Mouse (Mus musculus): ENCODE results near the gene Smim6.

- TF ChIP-seq CTCF (IDR thresholded peaks at IDR 0.05; ENCODE audit: low read depth) (peak; percentile 98), EP300 (IDR thresholded peaks at IDR 0.05; ENCODE audit: low read depth) (no peak; the same call in 1 of the 2 replicates)
Observed at GRCm38 (mm10) chr11:115898886-115899285, 12.9 kb upstream of the Smim6 start.
